Mouse (Mus musculus) neural tube, postnatal 0 days (tissue): Measurements from ENCODE around the gene Unc93a2. TPM values are rescaled to one million over a fixed set of nuclear protein-coding genes. Genes with fewer than 3 reads are reported as not detected.

Experiments
- polyA plus RNA-seq: library from polyadenylated mRNA; unstranded; fragments of >200 nt; fragmentation: Nextera tagmentation; extraction: Ambion mirVana; gene quantifications from 2 replicates; pipeline ENCODE4 v1.2.1, GENCODE M21; 2015

Gene Unc93a2
- polyA plus RNA-seq: not detected in 2 replicates

DNA sequence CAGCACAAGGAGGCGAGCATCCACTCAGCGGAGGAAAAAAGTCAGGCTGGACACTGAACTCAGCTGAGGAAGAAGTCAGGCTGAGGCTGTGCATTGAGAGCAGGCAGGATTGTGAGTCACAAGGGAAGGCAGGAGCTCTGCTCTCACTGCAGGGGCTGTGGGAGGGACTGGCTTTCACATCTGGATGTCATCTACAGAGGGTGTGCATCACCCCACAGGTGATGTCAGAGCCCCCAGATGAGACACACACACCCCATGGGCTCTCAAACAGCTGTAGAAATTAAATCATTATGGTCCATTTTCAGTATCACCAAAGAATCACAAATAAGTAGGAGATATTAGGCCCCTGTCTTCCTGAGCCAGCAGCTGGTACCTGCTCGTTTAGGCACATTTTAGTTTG lies at the start of gene Unc93a2:
Gene Unc93a2, minus strand, starts transcription at position 101 of the 400 bp plus-strand sequence.

DNA sequence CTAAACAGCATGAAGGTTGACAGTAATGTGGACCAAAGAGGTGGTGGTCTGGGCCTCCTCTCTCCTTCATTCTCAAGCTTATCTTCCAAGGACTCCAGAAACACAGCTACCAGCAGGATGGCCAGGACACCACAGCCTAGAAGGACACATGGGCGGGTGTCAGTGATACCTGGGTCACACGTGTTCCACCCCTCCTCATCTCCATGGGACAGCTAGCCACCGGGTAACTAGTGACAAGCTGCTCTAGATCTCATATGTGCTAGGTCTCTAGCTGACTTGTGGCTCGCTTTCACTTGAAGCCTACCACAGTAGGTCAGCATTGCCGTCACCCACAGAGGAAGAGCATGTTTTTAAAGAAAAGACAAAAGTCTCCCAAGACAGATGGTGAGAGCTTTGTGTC lies 13.4 kb downstream of the Unc93a2 start, which contains the start of gene Gm49630:
Gene Gm49630, minus strand, starts transcription at position 101 of the 400 bp plus-strand sequence.

DNA sequence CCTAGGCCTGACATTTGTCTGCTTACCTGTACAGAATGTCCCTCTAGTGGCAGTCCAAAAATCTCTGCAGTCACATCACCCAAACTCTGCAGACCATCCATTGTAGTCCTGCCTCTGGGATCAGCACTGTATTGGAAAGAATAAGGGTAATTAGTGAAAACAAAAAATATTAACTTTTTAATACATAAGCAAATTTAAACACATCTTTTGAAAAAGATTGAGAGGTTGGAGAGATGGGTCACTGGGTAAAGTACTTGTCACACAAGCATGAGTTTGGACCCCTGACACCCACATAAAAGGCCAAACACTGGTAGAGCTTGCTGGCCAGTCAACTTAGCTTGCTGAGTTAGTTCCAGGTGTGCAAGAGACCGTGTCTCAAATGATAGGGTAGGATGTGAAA lies 32.7 kb downstream of the Unc93a2 start, which contains the start of gene Ttll2:
Gene Ttll2, minus strand, starts transcription at position 101 of the 400 bp plus-strand sequence.

DNA sequence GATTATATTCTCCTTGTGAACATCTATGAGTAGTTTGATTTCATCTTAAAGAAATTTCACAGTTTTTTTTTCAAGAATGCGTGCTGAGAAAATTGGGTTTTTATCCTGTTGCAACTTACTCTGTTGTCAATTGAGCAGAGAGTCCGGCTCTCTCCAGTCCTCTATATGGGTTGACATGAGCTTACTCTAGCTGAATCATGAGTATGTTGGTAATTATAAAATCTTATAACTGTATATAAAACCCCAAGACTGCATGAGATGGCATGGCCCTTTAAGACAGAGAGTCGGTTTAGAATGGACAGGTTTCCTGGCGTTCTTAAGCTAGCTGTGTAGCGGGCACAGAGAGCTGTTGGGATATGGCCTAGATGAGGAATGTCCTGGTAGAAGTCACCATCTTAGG lies 60.9 kb downstream of the Unc93a2 start, which contains the start of gene Tcp10a:
Gene Tcp10a, plus strand, starts transcription at position 301 of the 400 bp plus-strand sequence.

Other genes with a start within 250 kb of the Unc93a2 start
- 11.6 and 15.2 TPM in 2 replicates for gene Rps6ka2, start 215.3 kb downstream of the Unc93a2 start, polyA plus RNA-seq
- gene Tcp10a, start 60.8 kb downstream of the Unc93a2 start, polyA plus RNA-seq: 0.08 and 0.10 TPM in 2 replicates
- gene Ttll2, start 32.8 kb downstream of the Unc93a2 start, polyA plus RNA-seq: not detected in 2 replicates
- not detected in 2 replicates for gene Gm49630, start 13.5 kb downstream of the Unc93a2 start, polyA plus RNA-seq